Mouse (Mus musculus) left cerebral cortex, adult 18-20 months (tissue): Measurements from ENCODE around the gene Lrrn4cl. TPM values are rescaled to one million over a fixed set of nuclear protein-coding genes. Genes with fewer than 3 reads are reported as not detected.

Source experiments
- microRNA-seq, 2 experiments: library from miRNA; unstranded; fragments of <30 nt; microRNA quantifications; one replicate each; pipeline ENCODE4 v1.2.0; 2021
- total RNA-seq, 2 experiments: library from RNA; stranded (reverse); gene quantifications; 2 replicates each; pipeline ENCODE4 v1.2.3; 2021

Gene Lrrn4cl
- total RNA-seq, 2 experiments from 2014 or later, result 1.2 to 1.7 TPM

Small RNA genes within 50 kb of the gene (microRNA-seq; reads per million reads assigned to microRNA genes)
- 0.25 to 0.42 reads per million in 2 experiments for gene Mir5136

Other genes starting within 250 kb of the Lrrn4cl start
- gene Slc22a6, start 232.7 kb upstream of the Lrrn4cl start, total RNA-seq, result 1 to 10 TPM; 9.1 to 9.4 TPM
- 100 to 1,000 TPM; 141 to 144 TPM for gene Chrm1, start 187.0 kb upstream of the Lrrn4cl start, total RNA-seq
- 100 to 1,000 TPM; 148 to 152 TPM for gene Slc3a2, start 127.4 kb upstream of the Lrrn4cl start, total RNA-seq
- gene Wdr74, start 114.9 kb upstream of the Lrrn4cl start, total RNA-seq, result 10 to 100 TPM; 46.9 to 50.5 TPM
- gene 1700092M07Rik, start 110.0 kb upstream of the Lrrn4cl start, total RNA-seq, result 1 to 10 TPM in 1 of 2 experiments, under 1 TPM in 1; 0.94 to 1.5 TPM
- 10 to 100 TPM; 70.1 to 72.7 TPM for gene Stx5a, start 109.4 kb upstream of the Lrrn4cl start, total RNA-seq
- 10 to 100 TPM; 78.1 to 88.5 TPM for gene Nxf1, start 93.7 kb upstream of the Lrrn4cl start, total RNA-seq
- gene Tmem223, start 79.8 kb upstream of the Lrrn4cl start, total RNA-seq, result 10 to 100 TPM; 57.3 to 63.7 TPM
- gene Tmem179b, start 76.3 kb upstream of the Lrrn4cl start, total RNA-seq, result 1 to 10 TPM; 7.6 to 7.8 TPM
- 10 to 100 TPM; 13.7 to 15.9 TPM for gene Taf6l, start 64.4 kb upstream of the Lrrn4cl start, total RNA-seq
- gene Polr2g, start 52.2 kb upstream of the Lrrn4cl start, total RNA-seq, result 100 to 1,000 TPM; 106 to 107 TPM
- 1 to 10 TPM; 5.5 to 6.0 TPM for gene Zbtb3, start 48.2 kb upstream of the Lrrn4cl start, total RNA-seq
- 10 to 100 TPM; 38.7 to 42.4 TPM for gene Ttc9c, start 31.4 kb upstream of the Lrrn4cl start, total RNA-seq
- gene Hnrnpul2, start 30.8 kb upstream of the Lrrn4cl start, total RNA-seq, result 100 to 1,000 TPM; 123 to 127 TPM
- gene AC129217.1, start 21.0 kb upstream of the Lrrn4cl start, total RNA-seq, result 1 to 10 TPM in 1 of 2 experiments, not detected in 1; 2.3 TPM
- gene Bscl2, start 13.3 kb upstream of the Lrrn4cl start, total RNA-seq, result 100 to 1,000 TPM in 1 of 2 experiments, 10 to 100 TPM in 1; 98.1 to 112 TPM
- 100 to 1,000 TPM; 181 to 184 TPM for gene Gng3, start 11.6 kb upstream of the Lrrn4cl start, total RNA-seq
- gene Ubxn1, start 20.7 kb downstream of the Lrrn4cl start, total RNA-seq, result 10 to 100 TPM; 91.4 to 96.7 TPM
- gene Uqcc3, start 30.2 kb downstream of the Lrrn4cl start, total RNA-seq, result 10 to 100 TPM; 29.7 to 37.1 TPM
- 1 to 10 TPM; 8.2 TPM for gene Lbhd1, start 33.0 kb downstream of the Lrrn4cl start, total RNA-seq
- gene Gm49403, start 33.2 kb downstream of the Lrrn4cl start, total RNA-seq, result not detected
- 10 to 100 TPM; 20.2 to 23.0 TPM for gene 1810009A15Rik, start 38.1 kb downstream of the Lrrn4cl start, total RNA-seq
- gene Gm49416, start 38.2 kb downstream of the Lrrn4cl start, total RNA-seq, result 1 to 10 TPM; 2.1 to 3.8 TPM
- 10 to 100 TPM; 23.9 to 24.6 TPM for gene Ints5, start 42.2 kb downstream of the Lrrn4cl start, total RNA-seq
- 10 to 100 TPM; 93.2 to 93.8 TPM for gene Ganab, start 47.3 kb downstream of the Lrrn4cl start, total RNA-seq
- 100 to 1,000 TPM; 188 to 189 TPM for gene B3gat3, start 69.6 kb downstream of the Lrrn4cl start, total RNA-seq
- gene Rom1, start 78.6 kb downstream of the Lrrn4cl start, total RNA-seq, result 1 to 10 TPM; 6.4 to 7.6 TPM
- gene Eml3, start 78.8 kb downstream of the Lrrn4cl start, total RNA-seq, result 10 to 100 TPM in 1 of 2 experiments, 1 to 10 TPM in 1; 9.0 to 11.5 TPM
- gene Mta2, start 91.1 kb downstream of the Lrrn4cl start, total RNA-seq, result 10 to 100 TPM; 49.6 to 49.8 TPM
- 10 to 100 TPM; 22.5 to 23.7 TPM for gene Tut1, start 103.1 kb downstream of the Lrrn4cl start, total RNA-seq
- 100 to 1,000 TPM; 251 to 256 TPM for gene Eef1g, start 116.3 kb downstream of the Lrrn4cl start, total RNA-seq
- gene Ahnak, start 138.5 kb downstream of the Lrrn4cl start, total RNA-seq, result 10 to 100 TPM; 18.6 to 23.5 TPM
- not detected for gene Scgb1a1, start 237.2 kb downstream of the Lrrn4cl start, total RNA-seq